Mouse (Mus musculus) retina, embryonic 14.5 days (tissue): ENCODE results near the gene Olfr1000.
"Not testable (repeated sequence)": the region's sequence is repeated elsewhere in the genome, so short reads cannot be mapped to it uniquely, and the experiment has no call there.

ENCODE experiments used
- DNase-seq: peaks from one replicate; pipeline ENCODE4 v3.0.0-alpha.2; 2015; ENCODE audit warnings: low spot score

Gene Olfr1000

DNA sequence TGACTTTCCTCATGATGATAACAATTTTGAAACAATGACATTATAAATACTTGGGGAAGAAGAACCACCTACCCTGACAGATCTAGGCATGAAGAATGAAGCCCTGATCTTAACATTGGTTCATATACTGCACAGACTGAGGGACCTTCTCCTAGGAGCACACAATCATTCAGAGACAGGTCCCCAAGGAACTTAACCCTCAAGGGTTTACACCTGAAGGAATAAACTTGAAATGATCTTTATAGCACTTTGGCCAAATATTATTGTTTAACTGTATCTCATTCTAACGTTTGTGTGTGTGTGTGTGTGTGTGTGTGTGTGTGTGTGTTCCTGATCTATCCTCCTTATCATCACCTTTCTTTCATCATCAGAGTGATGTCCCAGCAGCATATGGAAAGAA, at the start of gene Olfr1000:
Gene Olfr1000, minus strand, starts transcription at position 101 of the 400 bp plus-strand sequence.
- no peak for DNase-seq

DNA sequence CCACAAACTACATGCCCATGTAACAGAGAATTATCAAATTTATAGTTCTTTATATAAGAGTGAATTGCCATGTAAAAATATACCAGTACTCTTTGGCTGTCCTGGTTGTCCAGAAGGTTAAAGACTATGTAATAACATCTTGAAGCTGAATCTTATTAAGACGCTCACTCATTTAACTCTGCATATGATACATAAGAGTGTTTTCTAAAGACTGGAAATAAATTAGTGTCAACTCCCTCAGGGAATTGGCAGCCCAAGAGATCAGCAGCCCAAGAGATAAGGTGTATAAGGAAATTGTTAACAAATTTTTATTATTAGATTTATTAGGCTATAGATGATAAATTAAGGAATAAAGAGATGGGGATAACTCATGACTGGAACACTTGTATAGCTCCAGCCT, 38.9 kb upstream of the Olfr1000 start, which contains the start of gene Olfr1002:
Gene Olfr1002, minus strand, starts transcription at position 101 of the 400 bp plus-strand sequence.
- no peak for DNase-seq

DNA sequence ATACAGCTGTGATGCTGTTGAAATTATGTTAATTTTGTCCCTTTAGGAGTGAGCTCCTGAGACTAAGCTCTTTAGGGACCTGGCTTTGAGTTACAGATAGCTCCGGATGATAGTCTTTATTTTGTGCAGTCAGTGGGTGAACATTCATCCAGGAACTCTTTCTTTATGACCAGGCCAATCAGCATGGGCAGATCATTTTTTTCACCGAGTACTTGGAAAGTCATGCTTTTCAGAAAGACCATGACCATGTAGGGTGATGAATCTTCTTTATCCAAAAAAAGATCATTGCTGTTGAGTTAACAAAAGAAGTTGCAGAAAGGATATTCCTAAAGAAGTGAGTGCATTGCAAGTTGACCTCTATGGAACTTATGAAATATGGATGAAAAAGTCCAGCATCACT, 23.1 kb downstream of the Olfr1000 start, which contains the start of gene Olfr998:
Gene Olfr998, plus strand, starts transcription at position 301 of the 400 bp plus-strand sequence.
- not testable (repeated sequence) for DNase-seq

DNA sequence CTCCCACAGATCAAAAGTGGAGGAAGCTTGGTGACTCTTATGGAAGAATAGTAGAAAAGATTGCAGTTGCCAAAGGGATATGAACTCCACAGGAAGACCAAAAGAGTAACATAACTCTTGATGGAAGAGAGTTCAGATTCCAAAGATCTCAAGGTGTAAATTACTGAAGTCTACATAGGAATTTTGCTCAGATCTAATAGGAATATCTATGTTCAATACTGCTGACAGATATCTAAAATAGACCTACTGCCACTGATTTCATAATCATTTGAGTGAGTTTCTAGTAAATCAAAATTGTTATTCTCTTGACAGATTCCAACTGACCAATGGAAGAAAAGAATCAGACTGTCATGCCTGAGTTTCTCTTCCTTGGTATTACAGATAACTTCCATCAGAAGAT, 32.8 kb downstream of the Olfr1000 start, which contains the start of gene Olfr996:
Gene Olfr996, plus strand, starts transcription at position 301 of the 400 bp plus-strand sequence.
- DNase-seq, result no peak

DNA sequence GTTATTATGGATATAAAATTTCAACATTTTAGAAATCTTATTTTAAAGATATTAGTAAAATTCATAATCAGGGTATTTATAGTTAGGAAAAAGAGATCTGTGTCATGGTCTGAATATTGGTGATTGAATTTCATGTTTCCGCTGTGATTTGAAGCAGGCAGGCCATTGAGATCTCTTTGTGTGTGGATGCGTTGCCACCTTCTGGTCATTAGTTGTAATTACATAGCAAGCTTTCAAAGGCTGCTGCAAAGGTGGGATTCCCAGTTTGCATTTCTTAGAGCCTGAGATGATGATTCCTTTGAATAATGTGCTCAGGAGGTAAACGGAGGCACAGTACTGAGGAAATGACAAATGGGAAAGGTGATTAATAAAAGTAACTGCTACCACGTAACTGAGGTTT, 50.5 kb downstream of the Olfr1000 start:
- peak; percentile 81 for DNase-seq

DNA sequence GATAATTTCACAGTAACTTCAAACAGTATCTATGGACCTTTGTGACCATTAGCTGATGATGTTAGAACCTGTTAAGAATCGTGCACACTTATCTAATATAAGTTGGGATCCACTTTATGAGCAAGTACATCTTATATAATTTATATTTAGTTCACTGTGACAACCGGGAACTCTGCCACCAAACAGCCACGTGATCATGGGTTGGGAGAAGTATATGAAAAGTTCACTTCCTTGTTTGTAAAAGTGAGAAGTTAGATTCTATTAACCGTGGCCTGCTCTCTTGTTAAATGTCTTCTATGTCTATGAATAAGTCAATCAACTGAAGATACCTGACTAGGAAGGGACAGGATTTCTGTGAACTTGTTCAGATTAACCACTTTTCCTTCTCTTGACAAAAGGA, 51.5 kb downstream of the Olfr1000 start:
- DNase-seq, result no peak
